Mouse (Mus musculus): Measurements from ENCODE around the gene Vmn2r101. TPM values are rescaled to one million over a fixed set of nuclear protein-coding genes. Genes with fewer than 3 reads are reported as not detected.

Gene Vmn2r101
- polyA plus RNA-seq (2012), result not detected in 2 replicates

- no peak for TF ChIP-seq GATA1 (IDR thresholded peaks at IDR 0.05; ENCODE audit: low read length)
Observed at GRCm38 (mm10) chr17:19576927-19577326, at the start of gene Vmn2r101. Gene Vmn2r101 (plus strand): TSS chr17:19577227.

- no peak for TF ChIP-seq GATA1 (IDR thresholded peaks at IDR 0.05; ENCODE audit: low read length)
Observed at GRCm38 (mm10) chr17:19629328-19629727, 52.3 kb downstream of the Vmn2r101 start.

- no peak for TF ChIP-seq GATA1 (IDR thresholded peaks at IDR 0.05; ENCODE audit: low read length)
Observed at GRCm38 (mm10) chr17:19658447-19658846, 81.4 kb downstream of the Vmn2r101 start.

DNA sequence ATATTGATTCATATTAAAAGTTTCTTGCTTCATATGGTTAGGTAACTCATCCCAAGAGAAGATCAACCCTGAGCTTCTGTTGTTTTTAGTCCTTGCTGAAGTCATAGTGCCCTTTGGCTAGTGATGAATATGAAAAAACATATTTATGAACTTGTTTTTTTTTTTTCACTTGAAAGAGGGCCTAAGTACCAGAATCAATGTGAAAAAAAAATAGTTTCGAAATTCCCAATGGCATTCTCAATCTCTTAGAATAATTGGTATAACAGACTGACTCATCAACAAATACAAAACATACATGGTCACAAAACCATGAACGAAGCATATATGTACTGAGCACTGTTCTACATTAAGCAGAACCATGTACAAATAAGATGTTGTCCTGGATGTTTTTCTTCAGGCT, 83.0 kb downstream of the Vmn2r101 start, which contains the start of gene Vmn2r102:
Vmn2r102 (plus strand) TSS at position 301 of the 400 bp plus-strand sequence.
- TF ChIP-seq GATA1 (IDR thresholded peaks at IDR 0.05; ENCODE audit: low read length), result no peak

Other genes starting within 250 kb of the Vmn2r101 start
- not detected in 2 replicates for gene Vmn2r99, start 215.3 kb upstream of the Vmn2r101 start, polyA plus RNA-seq (2012)
- not detected in 2 replicates for gene Vmn2r100, start 72.5 kb upstream of the Vmn2r101 start, polyA plus RNA-seq (2012)
- not detected in 2 replicates for gene Vmn2r102, start 83.1 kb downstream of the Vmn2r101 start, polyA plus RNA-seq (2012)
- gene Vmn2r103, start 196.1 kb downstream of the Vmn2r101 start, polyA plus RNA-seq (2012), result not detected in 2 replicates

Measured in G1E-ER4 (cell line).